Mouse (Mus musculus) intestine, embryonic 16.5 days (tissue): Measurements from ENCODE around the gene Wdtc1. TPM values are rescaled to one million over a fixed set of nuclear protein-coding genes. Genes with fewer than 3 reads are reported as not detected.
A peak's percentile ranks its signal among the peaks of the same experiment; 100 is the strongest.

ENCODE experiments used
- ATAC-seq: fragments of 200-750 bp; cut with Nextera tagmentation; 2 replicates; pipeline ENCODE4 v1.8.0; 2017; ENCODE audit warnings: moderate TSS enrichment, moderate library complexity
- H3K27ac ChIP-seq: fragments of 300-500 bp; sonication (generic); 2 replicates; pipeline ENCODE4 v1.5.1; 2014; ENCODE audit warnings: mild to moderate bottlenecking, low read length
- H3K27me3 ChIP-seq: fragments of 300-500 bp; sonication (generic); replicated peaks from 2 replicates; pipeline ENCODE4 v1.6.1; 2014; ENCODE audit warnings: low read length, control low read depth, mixed read lengths; ENCODE audit not compliant: control insufficient read depth, insufficient read depth
- H3K36me3 ChIP-seq: fragments of 300-500 bp; sonication (generic); 2 replicates; pipeline ENCODE4 v1.6.1; 2014; ENCODE audit warnings: low read length, control low read depth; ENCODE audit not compliant: control insufficient read depth, insufficient read depth
- H3K4me1 ChIP-seq: fragments of 300-500 bp; sonication (generic); 2 replicates; pipeline ENCODE4 v1.6.1; 2014; ENCODE audit warnings: low read length, control low read depth, mixed read lengths; ENCODE audit not compliant: control insufficient read depth, insufficient read depth
- H3K4me2 ChIP-seq: fragments of 300-500 bp; sonication (generic); 2 replicates; pipeline ENCODE4 v1.6.1; 2014; ENCODE audit warnings: low read depth, low read length, control low read depth
- H3K4me3 ChIP-seq: fragments of 300-500 bp; sonication (generic); 2 replicates; pipeline ENCODE4 v1.5.1; 2014; ENCODE audit warnings: mild to moderate bottlenecking, low read length
- H3K9ac ChIP-seq: fragments of 300-500 bp; sonication (generic); 2 replicates; pipeline ENCODE4 v1.6.1; 2014; ENCODE audit warnings: low read depth, low read length
- H3K9me3 ChIP-seq: fragments of 300-500 bp; sonication (generic); 2 replicates; pipeline ENCODE4 v1.6.1; 2016; ENCODE audit warnings: low read length, control low read depth; ENCODE audit not compliant: control insufficient read depth
- WGBS: fragments of 180-500 bp; shearing (Covaris S2); extraction: QIAGEN DNeasy Blood & Tissue Kit; methylation state at CpG from one replicate; pipeline ENCODE4 v1.1.7; 2014; 5-methylcytosine and 5-hydroxymethylcytosine counted together
- polyA plus RNA-seq: library from polyadenylated mRNA; unstranded; fragments of >200 nt; fragmentation: Nextera tagmentation; extraction: Ambion mirVana; gene quantifications from 2 replicates; pipeline ENCODE4 v1.2.1, GENCODE M21; 2015

The Wdtc1 gene
- polyA plus RNA-seq, 1 experiment from 2014 or later, result 11.4 TPM

DNA sequence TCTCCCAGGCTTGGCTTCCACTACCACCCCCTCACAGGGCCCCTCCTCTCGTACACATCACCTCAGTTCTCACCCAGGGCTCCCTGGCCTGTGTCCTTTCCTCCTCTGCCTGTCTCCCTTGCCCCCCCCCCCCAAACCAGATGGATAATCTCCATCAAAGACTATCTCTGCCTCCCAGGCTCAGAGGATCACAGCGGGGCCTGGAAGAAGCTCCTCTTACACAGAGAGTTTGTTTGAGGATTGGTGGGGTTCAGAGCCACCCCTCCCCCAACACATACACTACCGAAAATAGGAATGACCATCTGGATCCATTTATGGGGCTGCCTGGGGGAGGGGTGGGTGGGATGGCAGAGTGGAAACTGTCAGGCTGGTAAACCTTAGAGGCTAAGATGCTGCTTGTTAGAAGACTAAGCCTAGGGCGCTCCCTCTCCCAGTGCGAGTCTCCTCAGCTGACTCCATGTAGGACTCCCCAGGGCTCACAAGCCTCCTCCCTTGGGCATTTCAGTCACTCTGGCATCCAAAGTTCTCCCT, 71.3 kb downstream of the Wdtc1 start:
- Histone ChIP-seq H3K27me3 (no peaks in the 10 kb centered on the region), H3K4me3 (no peak overlapping the region), H3K4me1 (peaks cover 8% of the 10 kb centered on the region), H3K36me3 (no peaks in the 10 kb centered on the region), H3K27ac (peak overlapping the region; percentile 47), H3K9me3 (no peaks in the 10 kb centered on the region), H3K9ac (peak overlapping the region; percentile 21; the same call in 1 of the 2 replicates), H3K4me2 (no peak overlapping the region)
- ATAC-seq, result no peak
- 29% methylated on average over 5 of the region's 5 CpGs for WGBS

DNA sequence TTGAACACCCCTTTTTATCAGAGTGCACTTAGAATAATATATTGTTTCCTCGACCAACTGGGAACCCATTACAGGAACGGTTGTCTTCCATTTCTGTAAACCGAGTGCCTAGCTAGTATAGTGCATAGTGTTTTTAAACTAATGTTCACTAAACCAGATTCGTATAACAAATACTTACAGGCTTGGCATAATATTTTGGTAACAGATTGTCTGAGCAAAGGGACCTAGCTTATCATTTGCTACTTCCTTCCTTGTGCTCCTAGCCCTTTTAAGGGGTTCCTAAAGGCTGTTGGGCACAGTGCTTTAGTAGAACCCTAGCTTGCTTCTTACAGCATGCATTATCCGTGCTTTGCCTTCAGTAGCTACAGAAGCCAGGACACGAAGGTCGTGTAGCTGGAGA, 71.8 kb downstream of the Wdtc1 start:
- Histone ChIP-seq H3K4me2 (no peak overlapping the region), H3K4me3 (no peak overlapping the region), H3K9ac (no peak overlapping the region), H3K27ac (peak overlapping the region; percentile 47), H3K4me1 (peaks cover 11% of the 10 kb centered on the region), H3K27me3 (no peaks in the 10 kb centered on the region), H3K9me3 (no peaks in the 10 kb centered on the region), H3K36me3 (no peaks in the 10 kb centered on the region)
- WGBS, result 39% methylated on average over 7 of the region's 7 CpGs
- ATAC-seq, result no peak

DNA sequence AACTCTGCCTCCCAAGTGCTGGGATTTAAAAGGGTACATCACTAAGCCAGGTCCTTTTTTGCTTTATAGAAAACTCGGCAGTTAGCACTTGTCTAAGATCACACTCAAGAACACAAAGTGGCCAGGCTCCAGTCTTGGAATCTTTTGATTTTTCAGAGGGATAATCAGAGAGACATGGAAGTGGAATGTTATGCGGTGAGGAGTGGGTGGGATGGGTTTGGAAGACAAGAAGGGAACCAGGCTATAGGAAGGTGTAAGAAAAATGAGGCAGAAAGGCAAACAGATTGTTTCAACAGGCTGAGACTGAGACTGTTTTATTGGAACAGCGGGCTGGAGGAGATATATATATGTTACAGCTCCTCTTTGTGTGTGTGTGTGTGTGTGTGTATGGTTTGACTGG, 74.8 kb downstream of the Wdtc1 start:
- Histone ChIP-seq H3K4me1 (peaks cover 22% of the 10 kb centered on the region), H3K9ac (peak overlapping the region; percentile 92; the same call in 1 of the 2 replicates), H3K27me3 (no peaks in the 10 kb centered on the region), H3K27ac (peak overlapping the region; percentile 76; the same call in 1 of the 2 replicates), H3K4me3 (no peak overlapping the region), H3K4me2 (no peak overlapping the region), H3K36me3 (no peaks in the 10 kb centered on the region), H3K9me3 (no peaks in the 10 kb centered on the region)
- 90% methylated on average over 3 of the region's 3 CpGs for WGBS
- no peak for ATAC-seq

DNA sequence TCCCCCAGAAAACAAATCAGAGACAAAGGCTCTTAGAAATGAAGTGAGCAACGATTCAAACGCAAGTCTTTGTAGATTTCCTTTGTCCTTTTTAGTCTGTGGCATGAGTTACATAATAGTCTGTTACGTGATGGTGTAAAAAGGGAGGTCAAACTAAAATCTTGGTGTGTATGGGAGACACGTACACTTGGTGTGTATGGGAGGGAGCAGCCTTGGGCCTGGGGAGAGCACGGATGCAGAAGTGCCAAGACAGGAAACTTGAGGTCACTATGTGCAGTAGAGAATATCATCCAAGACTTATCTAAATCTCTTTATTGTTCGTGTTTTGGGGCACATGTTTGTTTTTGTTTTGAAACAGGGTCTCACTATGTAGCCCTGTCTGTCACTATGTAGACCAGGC, 75.2 kb downstream of the Wdtc1 start:
- H3K4me1 ChIP-seq, result peaks cover 22% of the 10 kb centered on the region
- ATAC-seq, result peak; percentile 34; the same call in 1 of the 2 replicates
- H3K4me3 ChIP-seq, result peak overlapping the region; percentile 63
- H3K9me3 ChIP-seq, result no peaks in the 10 kb centered on the region
- 22% methylated on average over 6 of the region's 6 CpGs for WGBS
- peak overlapping the region; percentile 72 for H3K4me2 ChIP-seq
- H3K27me3 ChIP-seq, result no peaks in the 10 kb centered on the region
- H3K27ac ChIP-seq, result peak overlapping the region; percentile 76
- H3K36me3 ChIP-seq, result no peaks in the 10 kb centered on the region
- peak overlapping the region; percentile 92 for H3K9ac ChIP-seq

DNA sequence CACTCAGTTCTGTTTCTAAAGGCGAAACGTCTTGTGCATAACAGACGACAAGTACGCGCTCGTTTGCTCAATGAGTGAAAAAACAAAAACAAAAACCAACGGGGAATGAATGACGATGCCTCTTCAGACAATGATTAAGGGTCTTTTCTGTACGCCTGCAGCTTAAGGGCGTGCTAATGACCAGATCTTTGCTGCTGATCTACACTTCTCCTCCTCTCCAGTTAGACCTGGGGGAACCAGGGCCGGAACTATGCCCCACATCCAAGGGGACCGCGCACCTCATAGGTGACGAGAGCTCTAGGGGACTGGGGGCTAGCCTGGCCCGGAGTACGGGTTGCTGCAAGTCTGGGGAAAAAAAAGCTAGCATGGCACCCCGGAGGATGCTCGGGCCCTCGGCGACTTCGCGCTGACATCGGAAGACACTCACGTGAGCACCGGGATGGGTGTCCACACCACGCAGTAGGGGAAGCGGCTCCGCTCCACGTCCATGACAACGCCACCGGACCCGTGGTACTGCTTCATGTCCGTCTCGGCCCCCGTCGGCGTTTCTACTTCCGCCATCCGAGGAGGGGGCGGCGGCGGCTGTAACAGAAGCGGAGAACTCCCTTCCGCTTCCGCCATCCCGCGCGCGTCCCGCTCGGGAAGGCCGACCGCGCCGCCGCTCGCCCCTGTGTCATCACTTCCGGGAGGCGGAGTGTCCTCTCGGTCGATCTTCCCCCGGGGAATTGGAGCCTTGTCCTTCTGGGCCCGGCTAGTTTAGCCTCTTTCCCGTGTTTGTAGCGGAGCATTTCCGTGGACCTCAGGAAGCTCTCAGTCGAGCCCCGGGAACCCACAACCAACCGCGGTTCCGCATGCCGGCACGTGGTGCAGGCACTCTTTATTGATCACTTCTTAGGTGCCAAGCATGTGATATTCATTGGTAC, 75.9 kb downstream of the Wdtc1 start, which contains the start of gene Tmem222:
Tmem222 (minus strand) TSS at position 689 of the 923 bp plus-strand sequence.
- H3K4me2 ChIP-seq, result peak within 1 kb of the TSS; percentile 72
- H3K4me1 ChIP-seq, result peaks cover 20% of the 10 kb centered on the region
- under 1% methylated on average over 72 of the region's 73 CpGs for WGBS
- peak within 1 kb of the TSS; percentile 63 for H3K4me3 ChIP-seq
- H3K9me3 ChIP-seq, result no peaks in the 10 kb centered on the region
- H3K27ac ChIP-seq, result peak within 1 kb of the TSS; percentile 76
- ATAC-seq, result peak; percentile 97
- H3K36me3 ChIP-seq, result no peaks in the 10 kb centered on the region
- H3K9ac ChIP-seq, result peak within 1 kb of the TSS; percentile 92
- no peaks in the 10 kb centered on the region for H3K27me3 ChIP-seq

DNA sequence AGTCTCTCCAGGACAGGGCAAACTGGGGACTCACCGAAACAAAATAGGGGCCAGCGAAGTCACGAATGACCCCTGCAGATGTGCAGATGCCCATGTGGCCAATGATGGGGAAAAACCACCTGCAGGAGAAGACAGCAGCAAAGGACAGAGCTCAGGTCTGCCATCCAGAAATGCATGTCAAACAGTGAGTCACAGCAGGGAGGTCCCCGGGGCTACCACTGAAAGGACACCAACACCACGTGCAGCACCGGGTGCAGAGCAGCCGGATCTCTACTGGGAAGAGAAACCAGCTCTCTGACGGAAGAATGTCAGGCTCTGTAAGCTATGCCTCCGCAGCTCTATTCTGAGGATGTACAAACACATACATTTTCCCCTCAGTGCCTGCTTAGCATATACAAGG, 82.4 kb downstream of the Wdtc1 start:
- ATAC-seq, result no peak
- 89% methylated on average over 9 of the region's 9 CpGs for WGBS
- H3K36me3 ChIP-seq, result peaks cover 10% of the 10 kb centered on the region; the same call in 1 of the 2 replicates

DNA sequence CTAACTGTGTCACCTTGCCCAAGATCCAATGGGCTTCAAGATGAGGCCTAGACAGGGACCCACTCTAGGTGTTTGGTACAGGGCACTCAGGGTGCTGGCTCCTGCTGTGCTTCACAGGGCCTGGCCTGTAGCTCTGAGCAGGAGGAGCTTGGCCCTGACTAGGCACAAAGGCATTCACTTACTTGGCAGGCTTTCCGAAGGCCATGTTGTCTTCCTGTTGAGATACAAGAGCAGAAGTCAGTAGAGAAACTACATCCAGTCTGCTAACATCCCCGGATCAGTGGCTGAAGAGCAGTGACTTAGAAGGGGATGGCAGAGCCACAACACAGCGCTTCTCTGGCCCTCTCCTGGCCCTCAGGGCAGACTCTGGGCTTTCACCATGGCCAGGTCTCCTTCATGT, 83.7 kb downstream of the Wdtc1 start:
- H3K9me3 ChIP-seq, result no peaks in the 10 kb centered on the region
- no peaks in the 10 kb centered on the region for H3K4me1 ChIP-seq
- no peak overlapping the region for H3K27ac ChIP-seq
- WGBS, result 94% methylated on average over 3 of the region's 3 CpGs
- no peak overlapping the region for H3K4me3 ChIP-seq
- no peak overlapping the region for H3K4me2 ChIP-seq
- peaks cover 21% of the 10 kb centered on the region for H3K36me3 ChIP-seq
- H3K27me3 ChIP-seq, result no peaks in the 10 kb centered on the region
- H3K9ac ChIP-seq, result no peak overlapping the region
- no peak for ATAC-seq

More for the DNA sequence above, 82.4 kb downstream of the Wdtc1 start:
- Histone ChIP-seq H3K4me2 (no peak overlapping the region), H3K9me3 (no peaks in the 10 kb centered on the region), H3K27me3 (no peaks in the 10 kb centered on the region), H3K4me3 (no peak overlapping the region), H3K4me1 (peaks cover 5% of the 10 kb centered on the region), H3K9ac (no peak overlapping the region), H3K27ac (no peak overlapping the region)

DNA sequence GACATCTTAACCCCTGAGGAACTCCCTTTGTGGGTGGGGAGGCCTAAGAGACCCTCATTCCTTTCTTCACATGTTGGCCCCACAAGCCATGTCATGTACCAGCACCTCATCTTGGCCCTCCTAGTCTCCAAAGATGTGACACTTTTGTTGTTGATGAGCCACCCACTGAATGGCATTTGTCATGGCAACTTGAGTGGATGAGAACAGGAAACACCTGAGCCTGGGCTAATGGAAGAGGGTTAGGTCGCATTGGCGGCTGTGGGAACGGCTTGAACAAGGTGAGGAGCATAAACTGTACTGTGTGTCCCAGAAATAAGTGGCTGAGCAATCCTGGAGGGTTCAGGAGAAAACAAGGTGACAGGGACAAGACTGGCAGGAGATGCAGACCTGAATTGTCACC, 84.3 kb downstream of the Wdtc1 start:
- peaks cover 22% of the 10 kb centered on the region for H3K36me3 ChIP-seq
- H3K4me1 ChIP-seq, result no peaks in the 10 kb centered on the region
- H3K9ac ChIP-seq, result no peak overlapping the region
- no peak overlapping the region for H3K27ac ChIP-seq
- H3K27me3 ChIP-seq, result no peaks in the 10 kb centered on the region
- H3K4me3 ChIP-seq, result no peak overlapping the region
- no peaks in the 10 kb centered on the region for H3K9me3 ChIP-seq
- H3K4me2 ChIP-seq, result no peak overlapping the region
- WGBS, result 94% methylated on average over 3 of the region's 3 CpGs
- ATAC-seq, result no peak

DNA sequence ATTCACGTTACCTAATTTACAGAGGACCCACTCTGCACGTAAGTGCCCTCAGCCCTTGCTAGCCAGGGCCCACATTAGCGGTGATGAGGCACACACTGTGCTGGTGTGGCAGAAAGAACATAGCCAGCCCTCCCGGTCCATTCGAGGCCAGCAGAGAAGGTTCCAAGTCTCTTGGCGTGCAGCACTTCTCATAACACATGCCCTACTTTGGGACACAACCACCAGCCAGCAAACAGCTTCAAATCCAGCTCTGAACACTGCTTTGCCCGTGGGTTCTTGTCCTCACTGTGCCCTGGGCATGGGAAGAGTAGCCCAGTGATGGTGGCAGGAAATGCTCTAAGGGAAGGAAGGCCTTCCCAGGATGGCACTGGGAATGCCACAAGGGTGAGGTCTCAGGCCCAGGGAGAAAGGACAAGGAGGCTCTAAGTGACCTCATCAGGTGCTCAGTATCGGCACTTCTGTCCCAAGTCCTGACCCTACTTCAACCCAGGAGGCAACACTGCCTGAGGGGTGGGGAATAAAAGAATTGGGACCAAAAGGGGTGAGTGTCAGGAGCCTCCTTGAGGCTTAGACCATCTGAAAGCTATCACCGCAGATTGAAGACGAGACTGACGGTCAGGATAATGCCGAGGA, 86.9 kb downstream of the Wdtc1 start:
- Histone ChIP-seq H3K9me3 (no peaks in the 10 kb centered on the region), H3K27ac (no peak overlapping the region), H3K4me2 (no peak overlapping the region), H3K9ac (no peak overlapping the region), H3K4me3 (no peak overlapping the region), H3K36me3 (peaks cover 22% of the 10 kb centered on the region), H3K4me1 (no peaks in the 10 kb centered on the region), H3K27me3 (no peaks in the 10 kb centered on the region)
- WGBS, result 94% methylated on average over 12 of the region's 12 CpGs
- ATAC-seq, result no peak
